Mouse (Mus musculus) kidney, embryonic 14.5 days (tissue): ENCODE measurements around the gene Tpx2. TPM values are rescaled to one million over a fixed set of nuclear protein-coding genes. Genes with fewer than 3 reads are reported as not detected.
A peak's percentile ranks its signal among the peaks of the same experiment; 100 is the strongest.

Experiments
- ATAC-seq: fragments of 200-750 bp; cut with Nextera tagmentation; 2 replicates; pipeline ENCODE4 v1.8.0; 2017; ENCODE audit warnings: moderate number of reproducible peaks, mild to moderate bottlenecking, moderate TSS enrichment, moderate library complexity; ENCODE audit not compliant: low FRiP score, low TSS enrichment
- H3K27ac ChIP-seq: fragments of 300-500 bp; sonication (generic); 2 replicates; pipeline ENCODE4 v1.5.1; 2014; ENCODE audit warnings: low read depth, mild to moderate bottlenecking, low read length, moderate library complexity, mixed read lengths
- H3K27me3 ChIP-seq: fragments of 300-500 bp; sonication (generic); 2 replicates; pipeline ENCODE4 v1.6.1; 2014; ENCODE audit warnings: mild to moderate bottlenecking, low read length; ENCODE audit not compliant: control insufficient read depth, insufficient read depth
- H3K36me3 ChIP-seq: fragments of 300-500 bp; sonication (generic); 2 replicates; pipeline ENCODE4 v1.6.1; 2014; ENCODE audit warnings: low read length, mixed read lengths; ENCODE audit not compliant: control insufficient read depth, insufficient read depth
- H3K4me1 ChIP-seq: fragments of 300-500 bp; sonication (generic); 2 replicates; pipeline ENCODE4 v1.6.1; 2014; ENCODE audit warnings: low read length, mixed read lengths; ENCODE audit not compliant: control insufficient read depth, insufficient read depth
- H3K4me2 ChIP-seq: fragments of 300-500 bp; sonication (generic); replicated peaks from 2 replicates; pipeline ENCODE4 v1.6.1; 2014; ENCODE audit warnings: low read depth, mild to moderate bottlenecking, low read length
- H3K4me3 ChIP-seq: fragments of 300-500 bp; sonication (generic); 2 replicates; pipeline ENCODE4 v1.5.1; 2014; ENCODE audit warnings: mild to moderate bottlenecking, low read length
- H3K9ac ChIP-seq: fragments of 300-500 bp; sonication (generic); 2 replicates; pipeline ENCODE4 v1.6.1; 2014; ENCODE audit warnings: low read depth, mild to moderate bottlenecking, low read length, moderate library complexity
- H3K9me3 ChIP-seq: fragments of 300-500 bp; sonication (generic); 2 replicates; pipeline ENCODE4 v1.6.1; 2016; ENCODE audit warnings: low read length; ENCODE audit not compliant: control insufficient read depth
- WGBS: fragments of 180-500 bp; shearing (Covaris S2); extraction: QIAGEN DNeasy Blood & Tissue Kit; methylation state at CpG from one replicate; pipeline ENCODE4 v1.1.7; 2014; 5-methylcytosine and 5-hydroxymethylcytosine counted together
- polyA plus RNA-seq: library from polyadenylated mRNA; unstranded; fragments of >200 nt; fragmentation: Nextera tagmentation; extraction: Ambion mirVana; gene quantifications from 2 replicates; pipeline ENCODE4 v1.2.1, GENCODE M21; 2014

Tpx2 gene
- polyA plus RNA-seq, 1 experiment from 2014 or later: 124 TPM

GRCm38 (mm10) chr2:152901296-152901695 lies 53.5 kb downstream of the Tpx2 start:
- H3K9ac ChIP-seq: no peak overlapping the region
- no peak for ATAC-seq
- H3K4me3 ChIP-seq: no peak overlapping the region
- no peaks in the 10 kb centered on the region for H3K27me3 ChIP-seq
- H3K9me3 ChIP-seq: no peaks in the 10 kb centered on the region
- H3K27ac ChIP-seq: no peak overlapping the region
- 93% methylated on average over 15 of the region's 15 CpGs for WGBS
- H3K4me1 ChIP-seq: peaks cover 19% of the 10 kb centered on the region; the same call in 1 of the 2 replicates
- no peaks in the 10 kb centered on the region for H3K36me3 ChIP-seq
- H3K4me2 ChIP-seq: no peak overlapping the region

- ATAC-seq: no peak
- Histone ChIP-seq H3K9me3 (no peaks in the 10 kb centered on the region), H3K4me1 (peaks cover 19% of the 10 kb centered on the region), H3K4me3 (no peak overlapping the region), H3K9ac (no peak overlapping the region), H3K27ac (no peak overlapping the region), H3K36me3 (no peaks in the 10 kb centered on the region), H3K4me2 (no peak overlapping the region), H3K27me3 (no peaks in the 10 kb centered on the region)
- 47% methylated on average over 3 of the region's 3 CpGs for WGBS
Observed at GRCm38 (mm10) chr2:152902658-152903057, 54.9 kb downstream of the Tpx2 start.

GRCm38 (mm10) chr2:152903586-152903985 lies 55.8 kb downstream of the Tpx2 start:
- Histone ChIP-seq H3K4me3 (no peak overlapping the region), H3K27ac (no peak overlapping the region), H3K4me2 (no peak overlapping the region), H3K4me1 (peaks cover 19% of the 10 kb centered on the region), H3K27me3 (no peaks in the 10 kb centered on the region), H3K9me3 (no peaks in the 10 kb centered on the region), H3K36me3 (no peaks in the 10 kb centered on the region), H3K9ac (no peak overlapping the region)
- no peak for ATAC-seq
- 47% methylated on average over 4 of the region's 4 CpGs for WGBS

- no peaks in the 10 kb centered on the region for H3K27me3 ChIP-seq
- no peak overlapping the region for H3K4me2 ChIP-seq
- H3K4me1 ChIP-seq: peaks cover 19% of the 10 kb centered on the region
- no peaks in the 10 kb centered on the region for H3K9me3 ChIP-seq
- no peak overlapping the region for H3K27ac ChIP-seq
- no peaks in the 10 kb centered on the region for H3K36me3 ChIP-seq
- H3K4me3 ChIP-seq: no peak overlapping the region
- 64% methylated on average over 5 of the region's 5 CpGs for WGBS
- no peak for ATAC-seq
- H3K9ac ChIP-seq: no peak overlapping the region
Observed at GRCm38 (mm10) chr2:152904127-152904643, 56.4 kb downstream of the Tpx2 start.

DNA sequence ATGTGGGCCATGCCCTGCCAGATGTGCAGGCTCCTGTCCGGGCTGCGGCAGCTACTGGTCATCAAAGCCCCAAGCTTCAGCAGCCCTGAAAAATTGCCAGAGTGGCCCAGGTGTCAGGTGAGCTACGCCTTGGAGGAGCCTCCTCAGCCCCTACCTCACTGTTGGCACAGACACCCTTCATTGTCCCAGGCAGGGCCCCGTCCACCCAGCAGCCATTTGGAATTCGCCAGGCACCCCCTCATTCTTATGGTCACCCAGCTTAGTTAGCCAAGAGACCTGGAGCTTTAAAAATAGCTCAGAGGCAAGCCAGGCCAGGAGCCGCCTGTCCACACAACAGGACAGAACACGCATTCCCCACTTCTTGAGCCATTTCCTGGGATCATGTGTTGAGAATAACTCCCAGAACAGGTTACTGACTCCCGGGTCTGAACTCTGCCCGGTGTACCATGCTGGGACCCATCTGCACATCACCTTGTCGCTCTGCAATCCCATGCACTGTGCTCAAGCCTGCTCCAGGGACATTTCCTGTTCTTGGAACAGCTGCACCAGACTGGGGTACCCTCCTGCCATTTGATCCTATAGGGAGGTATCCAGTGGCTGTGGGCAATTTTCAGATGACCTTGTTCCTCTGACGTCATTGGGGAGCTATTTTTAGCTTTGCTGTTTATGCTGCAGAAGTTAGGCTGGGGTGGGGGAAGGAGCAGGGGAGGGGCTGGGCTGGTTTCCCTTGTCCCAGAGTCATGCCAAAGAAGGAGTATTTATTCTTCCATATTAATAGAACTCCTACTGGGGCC lies 57.5 kb downstream of the Tpx2 start:
- Histone ChIP-seq H3K4me1 (peaks cover 19% of the 10 kb centered on the region), H3K27ac (no peak overlapping the region), H3K4me3 (no peak overlapping the region), H3K4me2 (no peak overlapping the region; the same call in 1 of the 2 replicates), H3K27me3 (no peaks in the 10 kb centered on the region), H3K9ac (no peak overlapping the region), H3K36me3 (no peaks in the 10 kb centered on the region), H3K9me3 (no peaks in the 10 kb centered on the region)
- peak; percentile 64 for ATAC-seq
- WGBS: 41% methylated on average over 11 of the region's 11 CpGs

- Histone ChIP-seq H3K9ac (no peak overlapping the region), H3K4me3 (no peak overlapping the region), H3K27ac (no peak overlapping the region), H3K9me3 (no peaks in the 10 kb centered on the region), H3K4me1 (peaks cover 19% of the 10 kb centered on the region), H3K36me3 (no peaks in the 10 kb centered on the region), H3K4me2 (no peak overlapping the region), H3K27me3 (0 out of 2 replicates have a peak, but pooled peaks cover 4% of the 10 kb centered on the region)
- no peak for ATAC-seq
- 51% methylated on average over 9 of the region's 9 CpGs for WGBS
Observed at GRCm38 (mm10) chr2:152906274-152907037, 58.7 kb downstream of the Tpx2 start.

GRCm38 (mm10) chr2:152907114-152907943 lies 59.6 kb downstream of the Tpx2 start:
- Histone ChIP-seq H3K4me3 (no peak overlapping the region), H3K4me1 (peaks cover 19% of the 10 kb centered on the region), H3K36me3 (no peaks in the 10 kb centered on the region), H3K4me2 (no peak overlapping the region), H3K27me3 (peaks cover 7% of the 10 kb centered on the region; the same call in 1 of the 2 replicates), H3K27ac (no peak overlapping the region), H3K9ac (no peak overlapping the region), H3K9me3 (no peaks in the 10 kb centered on the region)
- whole genome bisulfite sequencing: 57% methylated on average over 14 of the region's 14 CpGs
- ATAC-seq: no peak

DNA sequence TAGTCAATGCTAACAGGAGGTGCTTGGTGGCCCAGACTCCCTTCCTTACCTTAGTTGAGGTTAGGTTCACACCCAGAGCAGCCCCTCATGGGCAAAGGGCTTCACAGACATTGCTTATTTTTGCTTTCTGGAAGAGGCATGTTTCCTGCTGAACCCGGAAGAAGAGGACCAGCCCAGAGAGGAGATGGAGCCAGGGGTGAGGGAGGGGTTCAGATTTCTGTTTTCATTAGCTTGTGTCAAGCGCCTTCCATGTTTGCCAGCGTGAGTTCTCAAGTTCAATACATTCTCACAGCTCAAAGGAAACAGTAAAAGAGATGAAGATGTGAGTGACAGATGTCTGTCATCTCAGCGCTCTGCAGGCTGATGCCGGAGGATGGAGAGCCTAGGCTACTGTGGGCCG lies 62.1 kb downstream of the Tpx2 start:
- Histone ChIP-seq H3K4me3 (no peak overlapping the region), H3K27ac (no peak overlapping the region), H3K9me3 (no peaks in the 10 kb centered on the region), H3K36me3 (no peaks in the 10 kb centered on the region), H3K4me1 (peaks cover 15% of the 10 kb centered on the region), H3K4me2 (no peak overlapping the region), H3K27me3 (peaks cover 16% of the 10 kb centered on the region), H3K9ac (no peak overlapping the region)
- ATAC-seq: no peak
- 59% methylated on average over 6 of the region's 6 CpGs for WGBS
